Mouse (Mus musculus) CH12.LX (cell line): ENCODE measurements around the gene Dido1.

Experiments
- CTCF ChIP-seq, 2 experiments: IDR thresholded peaks in 1 of 2; conservative IDR thresholded peaks in 1 of 2; 2 replicates each; pipeline ENCODE4 v1.5.1; 2011 to 2012; ENCODE audit warnings: low read depth in 2 of 2, low read length in 2 of 2, improper control_type of control experiment in 1 of 2, inconsistent platforms in 1 of 2, mild to moderate bottlenecking in 1 of 2, moderate library complexity in 1 of 2
- E2F4 ChIP-seq: IDR thresholded peaks from 2 replicates; pipeline ENCODE4 v1.6.1; 2011; ENCODE audit warnings: low read depth, low read length, improper control_type of control experiment; ENCODE audit not compliant: insufficient replicate concordance
- EP300 ChIP-seq: IDR thresholded peaks from 2 replicates; pipeline ENCODE4 v1.6.1; 2011; ENCODE audit warnings: low read length, improper control_type of control experiment
- KAT2A ChIP-seq: IDR thresholded peaks from 2 replicates; pipeline ENCODE4 v1.6.1; 2012; ENCODE audit warnings: low read length, improper control_type of control experiment, inconsistent platforms; ENCODE audit not compliant: insufficient replicate concordance
- MAX ChIP-seq: IDR thresholded peaks from 2 replicates; pipeline ENCODE4 v1.6.1; 2011; ENCODE audit warnings: low read length, improper control_type of control experiment
- MYC ChIP-seq: IDR thresholded peaks from 2 replicates; pipeline ENCODE4 v1.6.1; 2011; ENCODE audit warnings: low read depth, mild to moderate bottlenecking, improper control_type of control experiment, low read length
- POLR2A ChIP-seq: IDR thresholded peaks from 2 replicates; pipeline ENCODE4 v1.6.1; 2011; ENCODE audit warnings: low read depth, mild to moderate bottlenecking, improper control_type of control experiment, low read length
- RAD21 ChIP-seq: IDR thresholded peaks from 2 replicates; pipeline ENCODE4 v1.6.1; 2011; ENCODE audit warnings: low read depth, mild to moderate bottlenecking, low read length, improper control_type of control experiment, moderate library complexity
- USF1 ChIP-seq: IDR thresholded peaks from 2 replicates; pipeline ENCODE4 v1.6.1; 2014; ENCODE audit warnings: low read depth, mild to moderate bottlenecking, inconsistent platforms, low read length, improper control_type of control experiment
- ZC3H11A ChIP-seq: IDR thresholded peaks from 2 replicates; pipeline ENCODE4 v1.6.1; 2012; ENCODE audit warnings: low read depth, mild to moderate bottlenecking, inconsistent platforms, low read length, improper control_type of control experiment

- TF ChIP-seq CTCF (conservative IDR thresholded peaks at IDR 0.05 in 1 of 2, IDR thresholded peaks at IDR 0.05 in 1 of 2; ENCODE audit: low read depth in 2 of 2, low read length in 2 of 2) (peak in 1 of 2 experiments; percentile 34; a peak in 1 of 4 replicates), RAD21 (no peak), ZC3H11A (no peak), KAT2A (no peak), MAX (no peak), EP300 (no peak), MYC (no peak), USF1 (no peak), POLR2A (no peak), E2F4 (no peak)
These were observed 63.0 kb downstream of the Dido1 start for GRCm38 (mm10) chr2:180646841-180647240.
